Mouse (Mus musculus): ENCODE measurements around the gene Plg. TPM values are rescaled to one million over a fixed set of nuclear protein-coding genes. Genes with fewer than 3 reads are reported as not detected.
A peak's percentile ranks its signal among the peaks of the same experiment; 100 is the strongest.

Gene Plg
- 0.75 and 1.0 TPM in 2 replicates for polyA plus RNA-seq (2015; fragmentation: Nextera tagmentation; extraction: Ambion mirVana)

DNA sequence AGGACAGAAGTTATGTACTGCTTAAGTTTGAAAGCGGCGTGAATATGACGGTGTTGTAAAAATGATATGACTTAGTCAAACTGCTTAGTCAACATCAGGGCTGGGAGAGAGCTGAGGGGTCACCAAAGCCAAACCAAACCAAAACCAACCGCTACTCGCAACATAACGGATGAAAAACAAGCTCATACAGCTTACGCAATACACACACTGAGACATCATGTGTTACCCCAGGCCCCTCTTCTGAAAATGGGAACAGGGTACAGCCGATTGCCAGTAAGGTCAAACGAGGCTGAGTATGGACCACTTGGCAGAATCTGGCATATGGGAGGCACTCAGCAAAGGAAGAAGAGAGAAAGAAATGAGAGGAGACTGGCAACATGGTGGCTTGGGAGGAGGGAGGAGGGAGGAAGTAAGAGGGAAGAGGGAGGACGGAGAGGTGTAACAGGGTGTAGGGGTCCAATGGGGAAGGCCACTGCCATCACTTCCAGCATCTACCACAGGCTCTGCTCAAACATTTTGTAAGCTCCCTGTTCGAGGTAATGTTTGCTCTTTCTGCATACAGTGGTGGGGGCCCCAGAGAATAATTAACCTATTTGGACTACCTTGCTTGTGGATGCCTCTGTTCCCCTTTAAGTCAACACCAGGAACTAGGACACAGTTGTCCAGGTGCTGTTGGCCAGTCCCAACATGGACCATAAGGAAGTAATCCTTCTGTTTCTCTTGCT, at the start of gene Plg:
Gene Plg, plus strand, starts transcription at position 628 of the 725 bp plus-strand sequence.
- Histone ChIP-seq H3K4me1 (ENCODE audit: insufficient read depth, low read length) (no peaks in the 10 kb centered on the region), H3K36me3 (ENCODE audit: insufficient read depth, low read length) (no peaks in the 10 kb centered on the region), H3K4me2 (replicated peaks; ENCODE audit: low read depth, low read length) (no peak within 1 kb of the TSS), H3K4me3 (ENCODE audit: low read length) (no peak within 1 kb of the TSS), H3K27ac (ENCODE audit: low read length) (no peak within 1 kb of the TSS), H3K27me3 (ENCODE audit: insufficient read depth, low read length) (no peaks in the 10 kb centered on the region), H3K9ac (replicated peaks; ENCODE audit: low read length) (no peak within 1 kb of the TSS), H3K9me3 (ENCODE audit: low read length) (no peaks in the 10 kb centered on the region)
- 88% methylated on average over 11 of the region's 11 CpGs for WGBS
- ATAC-seq (ENCODE audit: low FRiP score, low TSS enrichment) = no peak

DNA sequence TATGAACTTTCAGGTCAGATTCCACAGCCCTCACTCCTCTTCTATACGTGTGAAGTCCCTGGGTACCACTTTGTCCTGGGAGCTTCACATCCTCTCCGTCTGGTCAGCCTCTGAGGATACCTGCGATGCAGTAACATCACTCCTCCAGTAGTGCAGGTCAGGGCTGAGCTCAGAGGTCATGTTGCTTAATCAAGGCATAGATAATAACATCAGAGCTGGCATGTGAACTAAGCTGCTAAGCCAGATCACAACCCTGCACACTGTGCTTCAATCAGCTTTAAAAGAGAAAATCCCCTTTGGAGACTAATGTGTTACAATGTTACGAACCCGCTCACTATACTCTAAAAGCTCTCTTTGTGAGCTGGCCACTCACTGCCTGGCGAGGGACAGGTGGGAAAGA, 43.3 kb upstream of the Plg start:
- H3K9me3 ChIP-seq (ENCODE audit: low read length) = no peaks in the 10 kb centered on the region
- no peak for ATAC-seq (ENCODE audit: low FRiP score, low TSS enrichment)
- no peak overlapping the region for H3K9ac ChIP-seq (replicated peaks; ENCODE audit: low read length)
- H3K4me2 ChIP-seq (replicated peaks; ENCODE audit: low read depth, low read length) = no peak overlapping the region
- H3K4me3 ChIP-seq (ENCODE audit: low read length) = no peak overlapping the region
- no peak overlapping the region for H3K27ac ChIP-seq (ENCODE audit: low read length)
- 65% methylated on average over 6 of the region's 6 CpGs for WGBS
- H3K4me1 ChIP-seq (ENCODE audit: insufficient read depth, low read length) = no peaks in the 10 kb centered on the region
- no peaks in the 10 kb centered on the region for H3K27me3 ChIP-seq (ENCODE audit: insufficient read depth, low read length)
- H3K36me3 ChIP-seq (ENCODE audit: insufficient read depth, low read length) = no peaks in the 10 kb centered on the region

DNA sequence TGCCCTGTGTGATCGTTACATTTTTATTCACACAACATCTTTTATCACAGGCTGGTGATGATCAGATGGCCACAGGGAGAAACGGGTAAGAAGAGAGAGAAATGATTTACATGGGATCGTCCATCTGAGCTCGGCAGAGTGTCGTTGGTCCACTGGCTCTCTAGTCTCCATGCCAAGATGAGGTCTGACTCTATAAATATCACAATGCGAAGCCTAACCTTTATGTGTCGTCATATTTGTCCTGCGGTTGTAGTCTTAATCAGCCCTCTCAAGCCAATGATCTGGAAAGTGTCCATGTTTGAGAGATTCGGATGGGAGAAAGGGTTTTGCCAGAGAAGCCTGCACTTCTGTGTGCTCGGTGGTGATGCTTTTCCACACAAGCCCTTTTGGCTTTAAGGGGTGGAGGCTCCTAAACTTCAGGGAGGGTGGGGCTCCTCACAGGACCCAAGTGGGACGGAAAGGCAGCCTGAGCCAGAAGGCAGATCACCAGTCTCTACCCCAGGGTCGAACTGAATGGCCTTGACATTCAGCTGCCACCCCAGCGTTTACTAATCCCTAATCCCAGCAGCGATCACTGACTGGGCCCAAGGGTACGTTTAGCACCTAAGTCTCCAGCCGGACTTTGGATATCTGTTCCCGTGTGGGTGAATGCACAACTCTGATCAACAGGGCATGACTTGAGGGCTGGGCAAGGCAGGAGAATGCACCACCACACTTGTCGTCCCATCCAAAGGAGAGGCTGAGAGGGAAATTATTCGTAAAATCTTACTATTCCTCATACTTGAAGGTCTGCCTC, 42.1 kb upstream of the Plg start:
- no peak overlapping the region for H3K9ac ChIP-seq (replicated peaks; ENCODE audit: low read length)
- H3K4me3 ChIP-seq (ENCODE audit: low read length) = no peak overlapping the region
- WGBS = 69% methylated on average over 19 of the region's 19 CpGs
- no peaks in the 10 kb centered on the region for H3K9me3 ChIP-seq (ENCODE audit: low read length)
- peak overlapping the region; percentile 65; the same call in 1 of the 2 replicates for H3K27ac ChIP-seq (ENCODE audit: low read length)
- H3K4me2 ChIP-seq (replicated peaks; ENCODE audit: low read depth, low read length) = no peak overlapping the region
- ATAC-seq (ENCODE audit: low FRiP score, low TSS enrichment) = peak; percentile 85
- H3K4me1 ChIP-seq (ENCODE audit: insufficient read depth, low read length) = no peaks in the 10 kb centered on the region
- no peaks in the 10 kb centered on the region for H3K36me3 ChIP-seq (ENCODE audit: insufficient read depth, low read length)
- no peaks in the 10 kb centered on the region for H3K27me3 ChIP-seq (ENCODE audit: insufficient read depth, low read length)

DNA sequence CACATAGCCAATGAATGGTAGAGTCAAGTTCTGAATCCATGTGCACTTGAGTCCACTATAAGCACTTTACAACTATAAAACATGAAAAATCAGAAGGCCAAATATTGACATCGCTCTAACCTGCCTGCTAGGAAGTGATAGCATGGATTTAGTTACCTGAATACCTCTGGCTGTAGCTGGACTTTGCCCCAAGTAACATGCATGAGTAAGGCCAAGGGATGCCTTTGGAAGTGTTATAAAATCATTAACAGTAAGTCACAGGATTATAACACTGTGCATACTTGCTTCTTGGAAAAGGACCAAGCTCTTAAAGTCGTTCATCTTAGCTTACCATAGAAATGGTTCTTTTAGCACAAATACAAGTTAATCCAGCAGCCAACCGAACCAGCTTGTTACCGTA, 41.3 kb upstream of the Plg start:
- no peaks in the 10 kb centered on the region for H3K36me3 ChIP-seq (ENCODE audit: insufficient read depth, low read length)
- no peaks in the 10 kb centered on the region for H3K9me3 ChIP-seq (ENCODE audit: low read length)
- H3K4me1 ChIP-seq (ENCODE audit: insufficient read depth, low read length) = no peaks in the 10 kb centered on the region
- H3K27me3 ChIP-seq (ENCODE audit: insufficient read depth, low read length) = no peaks in the 10 kb centered on the region
- peak; percentile 82 for ATAC-seq (ENCODE audit: low FRiP score, low TSS enrichment)
- H3K4me2 ChIP-seq (replicated peaks; ENCODE audit: low read depth, low read length) = no peak overlapping the region
- WGBS = 64% methylated on average over 4 of the region's 4 CpGs
- peak overlapping the region; percentile 39; the same call in 1 of the 2 replicates for H3K27ac ChIP-seq (ENCODE audit: low read length)
- H3K4me3 ChIP-seq (ENCODE audit: low read length) = no peak overlapping the region
- H3K9ac ChIP-seq (replicated peaks; ENCODE audit: low read length) = no peak overlapping the region

DNA sequence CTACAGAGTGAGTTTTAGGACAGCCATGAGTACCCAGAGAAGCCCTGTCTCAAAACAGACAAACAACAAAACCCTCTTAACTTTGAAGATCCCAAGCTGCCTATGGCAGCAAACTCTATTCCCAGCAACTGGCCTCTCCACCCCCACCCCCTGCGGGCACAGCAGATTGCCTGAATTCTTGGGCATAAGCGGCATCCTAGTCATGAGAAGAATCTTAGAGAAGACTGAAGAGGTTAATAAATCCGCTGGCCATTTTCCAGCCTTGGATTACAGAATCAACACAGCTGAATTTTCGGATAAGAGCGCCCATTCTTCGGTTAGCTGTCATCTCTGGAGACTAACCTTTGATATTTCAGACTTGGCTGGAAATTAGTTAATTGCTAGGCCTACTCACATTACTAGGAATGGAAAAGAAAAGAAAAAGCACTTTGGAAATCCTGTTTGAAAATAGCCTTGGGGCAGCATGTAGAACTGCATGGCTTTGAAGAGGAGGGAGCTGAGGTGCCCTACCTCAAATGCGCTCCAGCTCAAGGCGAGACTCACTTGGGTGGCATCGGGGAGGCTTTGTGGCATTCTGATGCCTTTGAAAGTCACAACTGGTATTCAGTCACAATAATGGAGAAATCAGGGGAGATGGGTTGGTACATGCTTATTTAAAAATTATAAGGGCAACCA, 34.6 kb upstream of the Plg start:
- Histone ChIP-seq H3K9me3 (ENCODE audit: low read length) (no peaks in the 10 kb centered on the region), H3K4me3 (ENCODE audit: low read length) (no peak overlapping the region), H3K9ac (replicated peaks; ENCODE audit: low read length) (no peak overlapping the region), H3K36me3 (ENCODE audit: insufficient read depth, low read length) (no peaks in the 10 kb centered on the region), H3K4me1 (ENCODE audit: insufficient read depth, low read length) (no peaks in the 10 kb centered on the region), H3K27me3 (ENCODE audit: insufficient read depth, low read length) (no peaks in the 10 kb centered on the region), H3K4me2 (replicated peaks; ENCODE audit: low read depth, low read length) (no peak overlapping the region), H3K27ac (ENCODE audit: low read length) (no peak overlapping the region)
- 79% methylated on average over 9 of the region's 9 CpGs for WGBS
- no peak for ATAC-seq (ENCODE audit: low FRiP score, low TSS enrichment)

DNA sequence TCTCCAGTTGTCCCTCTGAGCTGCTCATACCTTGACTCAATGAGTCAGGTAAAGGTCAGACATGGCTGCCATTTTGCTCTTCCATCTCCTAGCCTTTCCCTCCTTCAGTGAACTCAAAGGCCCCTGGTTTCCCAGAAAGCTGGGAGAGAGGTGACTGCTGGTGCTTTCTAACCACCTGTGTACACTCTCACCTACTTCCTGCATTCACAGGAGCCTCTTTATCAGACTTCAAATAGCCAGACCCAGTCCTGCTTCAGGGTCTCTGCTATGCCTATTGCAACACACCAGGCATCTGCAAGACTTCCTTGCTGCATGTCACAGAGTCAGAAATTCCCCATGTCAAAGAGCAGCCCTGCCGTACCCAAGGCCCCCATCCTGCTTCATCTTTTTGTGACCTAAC, 30.9 kb upstream of the Plg start:
- no peak overlapping the region for H3K27ac ChIP-seq (ENCODE audit: low read length)
- H3K9ac ChIP-seq (replicated peaks; ENCODE audit: low read length) = no peak overlapping the region
- peaks cover under 1% of the 10 kb centered on the region; the same call in 1 of the 2 replicates for H3K4me1 ChIP-seq (ENCODE audit: insufficient read depth, low read length)
- no peak overlapping the region for H3K4me2 ChIP-seq (replicated peaks; ENCODE audit: low read depth, low read length)
- no peak for ATAC-seq (ENCODE audit: low FRiP score, low TSS enrichment)
- WGBS = 80% methylated on average over 1 of the region's 1 CpGs
- H3K4me3 ChIP-seq (ENCODE audit: low read length) = no peak overlapping the region
- no peaks in the 10 kb centered on the region for H3K9me3 ChIP-seq (ENCODE audit: low read length)
- no peaks in the 10 kb centered on the region for H3K36me3 ChIP-seq (ENCODE audit: insufficient read depth, low read length)
- no peaks in the 10 kb centered on the region for H3K27me3 ChIP-seq (ENCODE audit: insufficient read depth, low read length)

DNA sequence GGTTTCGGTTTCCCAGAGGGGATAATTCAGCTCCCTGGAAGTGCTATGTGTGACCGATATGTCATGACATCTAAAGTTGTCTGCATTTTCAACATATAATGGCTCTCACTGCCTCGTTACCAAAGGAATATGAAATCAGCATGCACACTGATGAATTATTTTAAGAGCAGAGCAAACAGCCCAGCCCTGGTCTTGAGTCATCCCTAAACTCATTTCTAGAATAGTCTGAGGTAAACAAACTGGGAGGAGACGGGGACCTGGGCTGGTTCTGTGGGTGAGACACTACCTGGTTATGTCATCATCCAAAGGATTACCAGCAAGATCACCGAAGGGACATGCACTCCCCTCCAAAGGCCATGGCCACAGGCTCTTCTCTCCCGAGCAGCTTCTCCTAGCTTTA, 26.8 kb upstream of the Plg start:
- no peaks in the 10 kb centered on the region for H3K9me3 ChIP-seq (ENCODE audit: low read length)
- H3K4me3 ChIP-seq (ENCODE audit: low read length) = no peak overlapping the region
- H3K4me2 ChIP-seq (replicated peaks; ENCODE audit: low read depth, low read length) = no peak overlapping the region
- H3K36me3 ChIP-seq (ENCODE audit: insufficient read depth, low read length) = no peaks in the 10 kb centered on the region
- no peaks in the 10 kb centered on the region for H3K27me3 ChIP-seq (ENCODE audit: insufficient read depth, low read length)
- H3K4me1 ChIP-seq (ENCODE audit: insufficient read depth, low read length) = peaks cover 5% of the 10 kb centered on the region; the same call in 1 of the 2 replicates
- H3K27ac ChIP-seq (ENCODE audit: low read length) = no peak overlapping the region
- WGBS = 90% methylated on average over 6 of the region's 6 CpGs
- ATAC-seq (ENCODE audit: low FRiP score, low TSS enrichment) = no peak
- no peak overlapping the region for H3K9ac ChIP-seq (replicated peaks; ENCODE audit: low read length)

DNA sequence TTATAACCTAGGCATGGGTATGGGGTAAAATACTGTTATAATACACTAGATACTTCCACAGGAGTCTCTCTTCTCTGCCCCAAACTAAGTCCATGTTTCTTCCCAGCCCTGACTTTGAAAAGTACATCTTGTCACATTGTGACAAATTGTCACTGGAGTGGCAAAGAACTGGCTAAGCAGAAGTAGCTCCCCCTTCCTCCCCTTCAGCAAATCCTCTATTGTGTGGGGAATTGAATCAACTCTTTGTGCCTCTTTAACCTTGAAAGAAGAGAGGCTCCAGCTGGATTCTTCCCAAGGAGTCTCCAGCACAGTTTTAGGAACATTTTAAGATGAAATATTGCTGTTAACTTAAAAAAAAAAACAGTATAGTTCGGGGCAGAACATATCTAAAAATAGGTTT, 25.6 kb upstream of the Plg start:
- Histone ChIP-seq H3K9me3 (ENCODE audit: low read length) (no peaks in the 10 kb centered on the region), H3K27me3 (ENCODE audit: insufficient read depth, low read length) (no peaks in the 10 kb centered on the region), H3K4me3 (ENCODE audit: low read length) (no peak overlapping the region), H3K9ac (replicated peaks; ENCODE audit: low read length) (no peak overlapping the region), H3K27ac (ENCODE audit: low read length) (no peak overlapping the region), H3K4me2 (replicated peaks; ENCODE audit: low read depth, low read length) (no peak overlapping the region), H3K4me1 (ENCODE audit: insufficient read depth, low read length) (peaks cover 5% of the 10 kb centered on the region; the same call in 1 of the 2 replicates), H3K36me3 (ENCODE audit: insufficient read depth, low read length) (no peaks in the 10 kb centered on the region)
- no peak for ATAC-seq (ENCODE audit: low FRiP score, low TSS enrichment)
- WGBS = 45% methylated on average over 1 of the region's 1 CpGs

DNA sequence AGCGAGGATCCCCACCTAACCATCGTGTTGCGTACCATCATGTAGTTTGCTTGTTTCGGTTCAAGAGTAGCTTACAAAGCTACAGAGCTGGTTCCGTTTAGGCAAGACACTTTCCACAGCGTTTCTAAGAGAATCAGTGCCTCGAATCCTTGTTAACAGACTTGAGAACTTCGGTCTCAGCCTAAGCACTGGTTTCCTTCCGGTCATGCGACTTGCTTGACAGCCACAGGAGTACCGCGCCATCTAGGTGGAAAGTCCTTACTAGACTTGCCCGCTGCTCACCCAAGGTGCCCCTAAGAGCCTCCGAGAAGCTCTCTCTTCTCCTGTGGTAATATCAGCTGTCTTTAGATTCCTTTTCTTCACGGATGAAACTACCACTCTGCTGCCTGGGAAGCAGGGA, 18.5 kb upstream of the Plg start:
- no peaks in the 10 kb centered on the region for H3K36me3 ChIP-seq (ENCODE audit: insufficient read depth, low read length)
- H3K9ac ChIP-seq (replicated peaks; ENCODE audit: low read length) = no peak overlapping the region
- H3K27me3 ChIP-seq (ENCODE audit: insufficient read depth, low read length) = no peaks in the 10 kb centered on the region
- 86% methylated on average over 15 of the region's 15 CpGs for WGBS
- no peak overlapping the region for H3K4me2 ChIP-seq (replicated peaks; ENCODE audit: low read depth, low read length)
- H3K27ac ChIP-seq (ENCODE audit: low read length) = no peak overlapping the region
- no peaks in the 10 kb centered on the region for H3K9me3 ChIP-seq (ENCODE audit: low read length)
- no peak for ATAC-seq (ENCODE audit: low FRiP score, low TSS enrichment)
- no peaks in the 10 kb centered on the region for H3K4me1 ChIP-seq (ENCODE audit: insufficient read depth, low read length)
- no peak overlapping the region for H3K4me3 ChIP-seq (ENCODE audit: low read length)
